Mouse (Mus musculus): ENCODE measurements around the gene Scyl1. TPM values are rescaled to one million over a fixed set of nuclear protein-coding genes. Genes with fewer than 3 reads are reported as not detected.

The Scyl1 gene
- polyA plus RNA-seq, 1 experiment from 2014 or later = 62.1 TPM

DNA sequence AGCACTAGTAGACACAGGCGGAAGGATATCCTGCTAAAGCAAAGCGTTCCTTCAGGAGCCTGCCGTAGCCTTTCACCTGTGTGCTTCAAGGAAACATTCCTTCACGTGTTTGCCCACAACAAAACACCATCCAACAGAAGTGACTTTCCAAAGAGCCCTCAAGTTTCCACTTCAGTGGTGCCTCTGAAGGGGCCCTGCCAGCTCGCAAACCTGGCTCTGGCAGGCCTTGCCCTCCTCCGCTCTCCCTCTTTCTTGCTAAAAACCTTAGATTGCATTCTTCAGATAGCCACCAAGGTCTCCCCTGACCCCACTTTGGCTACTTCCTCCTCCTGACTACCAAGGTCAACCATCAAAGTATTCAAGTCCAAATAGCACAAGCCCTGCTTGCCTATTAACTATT is 10.3 kb upstream of the Scyl1 start:
- H3K4me1 ChIP-seq (ENCODE audit: control insufficient read depth, insufficient read depth, low read length) = no peaks in the 10 kb centered on the region
- no peak overlapping the region for H3K4me3 ChIP-seq (ENCODE audit: low read length)
- H3K27me3 ChIP-seq (ENCODE audit: control insufficient read depth, insufficient read depth, low read length) = no peaks in the 10 kb centered on the region
- no peak overlapping the region for H3K9ac ChIP-seq (ENCODE audit: low read length)
- WGBS = 72% methylated on average over 6 of the region's 6 CpGs
- no peak overlapping the region for H3K27ac ChIP-seq (ENCODE audit: low read length)
- no peak for ATAC-seq (replicated peaks; ENCODE audit: extremely low read depth, insufficient read depth, low FRiP score)
- H3K4me2 ChIP-seq (ENCODE audit: low read depth, low read length) = no peak overlapping the region
- no peaks in the 10 kb centered on the region for H3K9me3 ChIP-seq (replicated peaks; ENCODE audit: control insufficient read depth, low read length)
- H3K36me3 ChIP-seq (ENCODE audit: control insufficient read depth, insufficient read depth) = no peaks in the 10 kb centered on the region

DNA sequence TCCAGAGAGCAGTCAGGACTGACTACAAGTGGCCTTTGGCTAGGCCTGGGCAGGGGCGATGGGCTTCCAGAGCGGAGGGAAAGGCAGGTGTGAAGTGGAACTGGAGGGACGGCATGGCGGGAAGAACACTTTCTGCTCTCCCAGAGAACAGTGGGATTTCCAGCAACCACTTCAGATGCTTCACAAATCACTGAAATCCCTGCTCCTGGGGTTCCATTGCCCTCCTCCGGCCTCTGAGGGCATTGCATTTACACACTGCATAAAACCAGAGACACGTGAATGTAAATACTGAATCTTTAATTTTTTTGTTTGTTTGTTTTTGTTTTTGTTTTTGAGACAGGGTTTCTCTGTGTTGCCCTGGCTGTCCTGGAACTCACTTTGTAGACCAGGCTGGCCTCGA is 9.0 kb upstream of the Scyl1 start:
- Histone ChIP-seq H3K9ac (ENCODE audit: low read length) (no peak overlapping the region), H3K9me3 (replicated peaks; ENCODE audit: control insufficient read depth, low read length) (no peaks in the 10 kb centered on the region), H3K27me3 (ENCODE audit: control insufficient read depth, insufficient read depth, low read length) (no peaks in the 10 kb centered on the region), H3K4me1 (ENCODE audit: control insufficient read depth, insufficient read depth, low read length) (no peaks in the 10 kb centered on the region), H3K4me3 (ENCODE audit: low read length) (no peak overlapping the region), H3K27ac (ENCODE audit: low read length) (no peak overlapping the region), H3K4me2 (ENCODE audit: low read depth, low read length) (no peak overlapping the region), H3K36me3 (ENCODE audit: control insufficient read depth, insufficient read depth) (no peaks in the 10 kb centered on the region)
- WGBS = 61% methylated on average over 7 of the region's 7 CpGs
- no peak for ATAC-seq (replicated peaks; ENCODE audit: extremely low read depth, insufficient read depth, low FRiP score)

DNA sequence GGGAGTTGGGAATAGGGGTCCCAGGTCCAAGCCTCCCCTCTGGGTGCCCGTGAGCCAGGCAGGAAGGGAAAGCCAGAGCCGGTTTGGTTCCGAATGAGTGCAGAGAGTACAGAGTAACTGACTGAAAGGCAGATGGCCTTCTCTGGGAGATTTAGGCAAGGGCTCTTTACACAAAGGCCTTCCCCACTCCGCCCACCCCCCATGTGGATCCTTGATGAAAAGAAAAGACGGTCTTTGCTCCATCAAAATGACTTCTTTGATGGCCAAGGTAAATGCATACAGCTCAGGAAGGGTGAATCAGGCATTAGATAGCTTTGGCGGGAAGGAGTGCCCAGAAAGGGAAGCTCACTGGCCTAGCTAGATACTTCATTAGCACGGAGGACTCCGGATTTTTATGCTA is 7.1 kb upstream of the Scyl1 start:
- H3K36me3 ChIP-seq (ENCODE audit: control insufficient read depth, insufficient read depth) = no peaks in the 10 kb centered on the region
- WGBS = 57% methylated on average over 8 of the region's 8 CpGs
- no peaks in the 10 kb centered on the region for H3K27me3 ChIP-seq (ENCODE audit: control insufficient read depth, insufficient read depth, low read length)
- H3K4me3 ChIP-seq (ENCODE audit: low read length) = no peak overlapping the region
- ATAC-seq (replicated peaks; ENCODE audit: extremely low read depth, insufficient read depth, low FRiP score) = no peak
- no peaks in the 10 kb centered on the region for H3K9me3 ChIP-seq (replicated peaks; ENCODE audit: control insufficient read depth, low read length)
- H3K4me2 ChIP-seq (ENCODE audit: low read depth, low read length) = no peak overlapping the region
- no peak overlapping the region for H3K27ac ChIP-seq (ENCODE audit: low read length)
- no peak overlapping the region for H3K9ac ChIP-seq (ENCODE audit: low read length)
- no peaks in the 10 kb centered on the region for H3K4me1 ChIP-seq (ENCODE audit: control insufficient read depth, insufficient read depth, low read length)

DNA sequence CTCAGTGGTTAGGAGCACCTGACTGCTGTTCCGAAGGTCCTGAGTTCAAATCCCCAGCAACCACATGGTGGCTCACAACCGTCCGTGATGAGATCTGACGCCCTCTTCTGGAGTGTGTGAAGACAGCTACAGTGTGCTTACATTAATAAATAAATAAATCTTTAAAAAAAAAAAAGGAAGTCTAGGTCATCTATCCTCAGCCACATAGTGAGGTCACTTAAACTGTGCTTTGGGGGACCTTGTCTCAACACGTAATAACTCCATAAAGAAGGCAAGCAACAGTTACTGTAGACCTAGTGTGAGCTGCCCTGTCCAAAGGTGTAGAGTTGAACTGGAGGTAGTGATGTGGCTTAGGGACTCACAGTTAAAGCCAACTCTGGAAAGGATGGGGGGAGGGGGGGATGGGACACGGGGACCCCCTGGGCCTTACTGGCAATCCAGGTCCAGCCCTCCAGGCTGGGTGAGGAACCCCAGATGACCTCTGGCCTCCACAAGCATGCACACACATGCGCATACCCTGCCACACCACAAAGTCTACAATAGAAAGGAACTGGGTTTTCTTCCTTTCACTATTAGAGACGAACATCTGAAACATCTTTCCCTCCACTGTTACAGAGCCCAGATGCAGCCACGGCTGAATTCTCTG is 6.3 kb upstream of the Scyl1 start:
- Histone ChIP-seq H3K27me3 (ENCODE audit: control insufficient read depth, insufficient read depth, low read length) (no peaks in the 10 kb centered on the region), H3K9me3 (replicated peaks; ENCODE audit: control insufficient read depth, low read length) (no peaks in the 10 kb centered on the region)
- ATAC-seq (replicated peaks; ENCODE audit: extremely low read depth, insufficient read depth, low FRiP score) = no peak

DNA sequence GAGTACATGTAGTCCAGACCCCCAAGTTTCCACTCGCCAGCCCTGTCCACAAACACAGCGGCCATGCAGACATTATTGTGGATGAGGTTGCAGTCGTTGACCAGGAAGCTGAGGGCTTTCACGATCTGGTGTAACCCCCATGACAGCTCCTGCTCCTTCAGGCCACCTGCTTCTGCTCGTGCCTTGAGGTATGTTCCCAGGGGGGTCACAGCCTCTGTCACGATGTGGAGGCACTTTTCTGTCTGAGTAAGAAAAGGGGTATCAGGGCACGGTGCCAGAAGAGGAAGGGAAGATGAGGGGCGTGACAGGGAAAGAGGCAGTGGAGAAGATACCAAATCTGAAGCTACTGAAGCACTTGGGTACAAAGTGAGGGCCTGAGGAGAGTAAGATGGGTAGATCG is 908 bp downstream of the Scyl1 start:
- no peak for ATAC-seq (replicated peaks; ENCODE audit: extremely low read depth, insufficient read depth, low FRiP score)
- WGBS = 33% methylated on average over 9 of the region's 9 CpGs

More for the DNA sequence above, 6.3 kb upstream of the Scyl1 start:
- WGBS = 72% methylated on average over 9 of the region's 9 CpGs
- H3K4me3 ChIP-seq (ENCODE audit: low read length) = no peak overlapping the region
- H3K36me3 ChIP-seq (ENCODE audit: control insufficient read depth, insufficient read depth) = no peaks in the 10 kb centered on the region
- H3K9ac ChIP-seq (ENCODE audit: low read length) = no peak overlapping the region
- H3K4me2 ChIP-seq (ENCODE audit: low read depth, low read length) = no peak overlapping the region
- no peak overlapping the region for H3K27ac ChIP-seq (ENCODE audit: low read length)
- H3K4me1 ChIP-seq (ENCODE audit: control insufficient read depth, insufficient read depth, low read length) = no peaks in the 10 kb centered on the region

DNA sequence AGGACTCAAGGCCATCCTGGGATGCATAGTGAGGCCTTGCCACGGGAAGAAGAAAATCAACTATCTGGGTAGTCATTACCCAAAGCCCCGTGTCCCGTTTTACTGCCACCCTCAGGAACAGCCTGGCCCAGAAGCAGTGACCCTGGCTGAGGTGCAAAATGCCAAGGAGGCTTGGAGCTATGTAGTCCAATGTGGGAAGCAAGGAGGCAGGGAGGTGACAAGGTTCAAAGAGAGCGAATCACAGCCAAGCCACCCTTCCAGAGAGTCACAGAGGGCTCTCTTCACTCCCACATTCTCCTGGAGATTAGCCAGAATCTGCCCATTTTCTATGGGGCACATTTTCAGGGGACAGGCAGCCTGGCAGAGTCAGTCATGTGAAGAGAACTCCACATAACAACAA is 3.9 kb downstream of the Scyl1 start:
- Histone ChIP-seq H3K27me3 (ENCODE audit: control insufficient read depth, insufficient read depth, low read length) (no peaks in the 10 kb centered on the region), H3K27ac (ENCODE audit: low read length) (no peak overlapping the region), H3K9me3 (replicated peaks; ENCODE audit: control insufficient read depth, low read length) (no peaks in the 10 kb centered on the region), H3K4me3 (ENCODE audit: low read length) (no peak overlapping the region), H3K4me1 (ENCODE audit: control insufficient read depth, insufficient read depth, low read length) (peaks cover 13% of the 10 kb centered on the region), H3K9ac (ENCODE audit: low read length) (no peak overlapping the region), H3K36me3 (ENCODE audit: control insufficient read depth, insufficient read depth) (peaks cover 57% of the 10 kb centered on the region), H3K4me2 (ENCODE audit: low read depth, low read length) (no peak overlapping the region)
- WGBS = 88% methylated on average over 4 of the region's 4 CpGs
- no peak for ATAC-seq (replicated peaks; ENCODE audit: extremely low read depth, insufficient read depth, low FRiP score)

More for the DNA sequence above, 908 bp downstream of the Scyl1 start:
- peaks cover 35% of the 10 kb centered on the region for H3K36me3 ChIP-seq (ENCODE audit: control insufficient read depth, insufficient read depth)
- H3K9me3 ChIP-seq (replicated peaks; ENCODE audit: control insufficient read depth, low read length) = no peaks in the 10 kb centered on the region
- peaks cover 13% of the 10 kb centered on the region for H3K4me1 ChIP-seq (ENCODE audit: control insufficient read depth, insufficient read depth, low read length)
- peak overlapping the region; percentile 84 for H3K4me3 ChIP-seq (ENCODE audit: low read length)
- H3K27me3 ChIP-seq (ENCODE audit: control insufficient read depth, insufficient read depth, low read length) = no peaks in the 10 kb centered on the region
- peak overlapping the region; percentile 91 for H3K27ac ChIP-seq (ENCODE audit: low read length)
- peak overlapping the region; percentile 93 for H3K9ac ChIP-seq (ENCODE audit: low read length)
- peak overlapping the region; percentile 81 for H3K4me2 ChIP-seq (ENCODE audit: low read depth, low read length)

DNA sequence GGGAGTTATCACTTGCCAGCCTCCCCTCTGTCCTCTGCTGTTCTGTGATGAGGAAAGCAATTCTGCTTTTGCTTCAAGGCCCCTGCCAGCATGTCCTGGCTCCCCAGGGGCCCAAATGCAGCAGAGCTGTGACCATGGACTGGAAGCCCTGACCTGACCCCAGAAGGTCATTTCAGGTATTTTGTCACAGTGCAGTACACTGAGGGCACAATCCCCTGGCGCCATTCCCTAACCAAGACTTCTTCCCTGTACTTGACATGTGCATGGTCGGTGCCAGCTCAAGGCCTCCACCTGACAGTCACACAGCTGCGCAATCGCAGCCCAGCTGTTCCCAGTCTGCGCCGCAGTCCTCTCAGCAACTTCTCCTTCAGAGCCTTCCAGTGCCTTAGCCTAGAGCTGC is 8.1 kb downstream of the Scyl1 start:
- WGBS = 93% methylated on average over 6 of the region's 6 CpGs
- Histone ChIP-seq H3K4me2 (ENCODE audit: low read depth, low read length) (no peak overlapping the region), H3K9ac (ENCODE audit: low read length) (no peak overlapping the region), H3K36me3 (ENCODE audit: control insufficient read depth, insufficient read depth) (peaks cover 76% of the 10 kb centered on the region), H3K9me3 (replicated peaks; ENCODE audit: control insufficient read depth, low read length) (no peaks in the 10 kb centered on the region), H3K4me1 (ENCODE audit: control insufficient read depth, insufficient read depth, low read length) (no peaks in the 10 kb centered on the region), H3K27ac (ENCODE audit: low read length) (no peak overlapping the region), H3K4me3 (ENCODE audit: low read length) (no peak overlapping the region), H3K27me3 (ENCODE audit: control insufficient read depth, insufficient read depth, low read length) (no peaks in the 10 kb centered on the region)
- ATAC-seq (replicated peaks; ENCODE audit: extremely low read depth, insufficient read depth, low FRiP score) = no peak

DNA sequence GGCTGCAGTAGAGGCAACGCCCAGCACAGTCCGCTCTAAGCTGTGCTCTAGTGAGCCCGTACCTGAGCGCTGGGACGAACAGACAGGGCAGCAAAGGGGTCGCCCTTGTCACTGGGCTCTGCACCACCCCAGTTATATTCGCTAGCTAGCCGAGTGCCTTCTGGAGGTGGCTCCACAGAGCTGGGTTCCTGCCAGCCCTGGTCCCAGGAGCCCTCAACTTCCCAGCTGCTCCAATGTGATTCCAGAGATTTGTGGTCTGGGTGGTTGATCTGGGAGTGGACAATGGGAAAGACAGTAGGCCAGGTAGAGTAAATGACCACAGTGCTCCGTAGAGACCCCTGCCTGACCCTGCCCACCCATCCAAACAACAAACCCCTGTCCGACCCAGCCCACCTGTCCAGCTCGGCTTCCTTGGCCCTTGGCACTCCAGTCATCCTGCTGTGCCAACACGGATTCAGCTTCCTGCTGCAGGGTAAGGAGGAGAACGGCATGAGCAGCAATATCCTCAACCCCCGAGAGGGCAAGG is 12.3 kb downstream of the Scyl1 start:
- ATAC-seq (replicated peaks; ENCODE audit: extremely low read depth, insufficient read depth, low FRiP score) = no peak
- 87% methylated on average over 14 of the region's 14 CpGs for WGBS
- H3K27me3 ChIP-seq (ENCODE audit: control insufficient read depth, insufficient read depth, low read length) = peaks cover 6% of the 10 kb centered on the region; the same call in 1 of the 2 replicates

DNA sequence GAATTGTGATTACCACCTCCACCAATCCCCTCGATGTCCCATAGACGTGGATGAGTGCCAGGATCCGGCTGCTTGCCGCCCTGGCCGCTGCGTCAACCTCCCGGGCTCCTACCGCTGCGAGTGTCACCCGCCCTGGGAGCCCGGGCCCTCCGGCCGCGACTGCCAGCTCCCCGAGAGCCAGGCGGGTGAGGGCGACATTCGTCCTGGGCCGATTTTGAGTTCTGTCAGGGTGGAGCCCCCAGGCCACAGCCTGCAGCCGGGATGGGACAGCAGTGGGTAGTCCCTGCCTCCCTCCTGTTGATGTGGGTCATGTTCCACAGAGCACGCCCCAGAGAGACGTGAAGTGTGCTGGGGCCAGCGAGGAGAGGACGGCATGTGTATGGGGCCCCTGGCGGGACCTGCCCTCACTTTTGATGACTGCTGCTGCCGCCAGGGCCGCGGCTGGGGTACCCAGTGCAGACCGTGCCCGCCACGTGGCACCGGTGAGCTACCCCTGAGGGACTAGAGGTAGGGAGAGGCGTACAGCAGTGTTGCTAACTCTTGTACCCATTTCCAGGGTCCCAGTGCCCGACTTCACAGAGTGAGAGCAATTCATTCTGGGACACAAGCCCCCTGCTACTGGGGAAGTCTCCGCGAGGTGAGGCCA is 14.1 kb downstream of the Scyl1 start:
- peak overlapping the region; percentile 55 for H3K9ac ChIP-seq (ENCODE audit: low read length)
- 24% methylated on average over 36 of the region's 36 CpGs for WGBS
- peaks cover 6% of the 10 kb centered on the region; the same call in 1 of the 2 replicates for H3K27me3 ChIP-seq (ENCODE audit: control insufficient read depth, insufficient read depth, low read length)
- H3K4me2 ChIP-seq (ENCODE audit: low read depth, low read length) = peak overlapping the region; percentile 57
- peak; percentile 34; the same call in 1 of the 2 replicates for ATAC-seq (replicated peaks; ENCODE audit: extremely low read depth, insufficient read depth, low FRiP score)
- peaks cover 8% of the 10 kb centered on the region for H3K4me1 ChIP-seq (ENCODE audit: control insufficient read depth, insufficient read depth, low read length)
- peak overlapping the region; percentile 28 for H3K4me3 ChIP-seq (ENCODE audit: low read length)
- peaks cover 37% of the 10 kb centered on the region for H3K36me3 ChIP-seq (ENCODE audit: control insufficient read depth, insufficient read depth)
- no peak overlapping the region for H3K27ac ChIP-seq (ENCODE audit: low read length)
- no peaks in the 10 kb centered on the region for H3K9me3 ChIP-seq (replicated peaks; ENCODE audit: control insufficient read depth, low read length)

More for the DNA sequence above, 12.3 kb downstream of the Scyl1 start:
- Histone ChIP-seq H3K9ac (ENCODE audit: low read length) (no peak overlapping the region), H3K4me3 (ENCODE audit: low read length) (no peak overlapping the region), H3K4me2 (ENCODE audit: low read depth, low read length) (no peak overlapping the region), H3K4me1 (ENCODE audit: control insufficient read depth, insufficient read depth, low read length) (peaks cover 8% of the 10 kb centered on the region), H3K36me3 (ENCODE audit: control insufficient read depth, insufficient read depth) (peaks cover 46% of the 10 kb centered on the region), H3K27ac (ENCODE audit: low read length) (no peak overlapping the region), H3K9me3 (replicated peaks; ENCODE audit: control insufficient read depth, low read length) (no peaks in the 10 kb centered on the region)
